Mouse (Mus musculus) kidney, adult 2 months (tissue): Measurements from ENCODE around the gene Lhfpl3. TPM values are rescaled to one million over a fixed set of nuclear protein-coding genes. Genes with fewer than 3 reads are reported as not detected.

Source experiments
- DNase-seq: peaks from one replicate; pipeline ENCODE4 v3.0.0; 2021
- H3K27ac ChIP-seq: fragments of 200-500 bp; 2 replicates; pipeline ENCODE4 v1.5.1; 2012; ENCODE audit warnings: low read depth, low read length, control low read depth, inconsistent platforms; ENCODE audit not compliant: insufficient read depth
- H3K27me3 ChIP-seq: fragments of 200-500 bp; replicated peaks from 2 replicates; pipeline ENCODE4 v1.6.1; 2012; ENCODE audit warnings: mild to moderate bottlenecking, moderate library complexity, low read length, inconsistent platforms; ENCODE audit not compliant: control insufficient read depth, insufficient read depth
- H3K36me3 ChIP-seq: fragments of 200-500 bp; 2 replicates; pipeline ENCODE4 v1.6.1; 2012; ENCODE audit warnings: mild to moderate bottlenecking, moderate library complexity, low read length, inconsistent platforms; ENCODE audit not compliant: control insufficient read depth, insufficient read depth
- H3K4me1 ChIP-seq: fragments of 200-500 bp; 2 replicates; pipeline ENCODE4 v1.6.1; 2011; ENCODE audit warnings: low read length; ENCODE audit not compliant: control insufficient read depth, insufficient read depth
- H3K4me3 ChIP-seq: fragments of 200-500 bp; 2 replicates; pipeline ENCODE4 v1.5.1; 2011; ENCODE audit warnings: mild to moderate bottlenecking, low read depth, low read length, control low read depth; ENCODE audit not compliant: insufficient read depth
- CTCF ChIP-seq: fragments of 200-500 bp; conservative IDR thresholded peaks from 2 replicates; pipeline ENCODE4 v1.5.1; 2011; ENCODE audit warnings: low read depth, mild to moderate bottlenecking, control low read depth, low read length, moderate library complexity, mixed read lengths; ENCODE audit not compliant: insufficient read depth, insufficient read length
- POLR2A ChIP-seq: fragments of 200-500 bp; IDR thresholded peaks from one replicate; pipeline ENCODE4 v1.6.1; 2011; ENCODE audit warnings: low read depth, low read length, control low read depth
- WGBS: fragments of 180-500 bp; shearing (Covaris S2); methylation state at CpG from one replicate; pipeline ENCODE4 v1.1.7; 2018; 5-methylcytosine and 5-hydroxymethylcytosine counted together
- polyA plus RNA-seq: library from polyadenylated mRNA; depleted of rRNA; stranded (reverse); fragments of >200 nt; gene quantifications from 2 replicates; pipeline ENCODE4 v1.2.3, GENCODE M21; 2012

Gene Lhfpl3
- polyA plus RNA-seq, 1 experiment = 0.16 TPM

DNA sequence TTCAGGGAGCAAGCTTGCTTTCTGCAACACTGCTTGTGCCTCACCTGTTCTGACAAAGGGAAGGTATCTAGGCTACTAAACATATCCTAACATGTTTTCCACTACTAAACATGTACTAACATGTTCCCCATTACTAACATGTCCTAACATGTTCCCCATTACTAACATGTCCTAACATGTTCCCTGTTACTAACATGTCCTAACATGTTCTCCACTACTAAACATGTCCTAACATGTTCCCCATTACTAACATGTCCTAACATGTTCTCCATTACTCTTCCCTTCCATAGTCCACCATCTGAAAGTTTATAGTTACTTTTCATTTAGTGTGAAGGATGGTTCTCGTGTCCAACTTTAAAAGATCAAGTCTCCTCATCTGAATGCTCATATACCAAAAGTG is 473.8 kb downstream of the Lhfpl3 start:
- no peaks in the 10 kb centered on the region for H3K36me3 ChIP-seq
- no peak overlapping the region for H3K27ac ChIP-seq
- TF ChIP-seq POLR2A = no peak
- no peak for TF ChIP-seq CTCF
- H3K27me3 ChIP-seq = no peaks in the 10 kb centered on the region
- H3K4me1 ChIP-seq = no peaks in the 10 kb centered on the region
- DNase-seq = no peak
- no peak overlapping the region for H3K4me3 ChIP-seq
- WGBS = 97% methylated on average over 1 of the region's 1 CpGs

DNA sequence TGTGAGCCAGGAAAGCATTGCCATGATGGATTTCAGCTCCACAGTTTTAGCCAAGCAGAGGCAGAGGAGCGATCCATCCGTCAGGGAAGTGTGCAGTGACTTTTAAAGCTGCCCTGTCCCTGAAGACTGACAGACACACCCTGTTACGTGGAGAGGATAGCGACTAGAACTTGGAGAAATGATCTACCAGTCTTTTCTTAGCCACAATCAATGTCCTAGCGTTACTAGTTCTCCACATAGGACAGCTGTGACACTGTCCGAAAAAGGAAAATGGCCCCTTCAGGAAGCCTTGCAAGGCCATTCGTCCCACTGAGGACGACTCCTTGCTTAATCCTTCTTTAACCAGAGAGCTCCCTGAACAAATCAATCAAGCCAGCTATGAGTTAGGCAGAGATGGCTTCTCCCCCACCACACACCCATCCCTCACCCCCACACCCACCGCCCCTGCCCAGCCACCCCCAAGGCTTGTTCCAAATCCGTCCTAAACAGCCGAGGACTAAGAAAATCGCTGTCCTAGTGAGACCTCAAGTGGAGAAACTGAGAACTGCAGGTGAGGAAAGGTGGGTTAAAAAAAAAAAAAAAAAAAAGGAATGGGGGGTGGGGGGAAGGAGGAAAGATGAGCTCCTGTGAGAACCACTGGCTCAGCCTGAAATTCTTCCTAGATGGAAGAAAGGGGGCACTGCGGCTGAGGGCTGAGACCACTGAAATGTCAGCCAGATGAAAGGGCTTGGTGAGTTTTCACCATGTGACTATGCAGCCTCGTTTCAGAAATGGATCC is 479.1 kb downstream of the Lhfpl3 start:
- peak; percentile 36 for DNase-seq
- no peaks in the 10 kb centered on the region for H3K4me1 ChIP-seq
- peak overlapping the region; percentile 34; the same call in 1 of the 2 replicates for H3K4me3 ChIP-seq
- TF ChIP-seq CTCF (peak; percentile 42), POLR2A (no peak)
- WGBS = 19% methylated on average over 14 of the region's 14 CpGs
- no peaks in the 10 kb centered on the region for H3K36me3 ChIP-seq
- no peak overlapping the region for H3K27ac ChIP-seq
- H3K27me3 ChIP-seq = no peaks in the 10 kb centered on the region

DNA sequence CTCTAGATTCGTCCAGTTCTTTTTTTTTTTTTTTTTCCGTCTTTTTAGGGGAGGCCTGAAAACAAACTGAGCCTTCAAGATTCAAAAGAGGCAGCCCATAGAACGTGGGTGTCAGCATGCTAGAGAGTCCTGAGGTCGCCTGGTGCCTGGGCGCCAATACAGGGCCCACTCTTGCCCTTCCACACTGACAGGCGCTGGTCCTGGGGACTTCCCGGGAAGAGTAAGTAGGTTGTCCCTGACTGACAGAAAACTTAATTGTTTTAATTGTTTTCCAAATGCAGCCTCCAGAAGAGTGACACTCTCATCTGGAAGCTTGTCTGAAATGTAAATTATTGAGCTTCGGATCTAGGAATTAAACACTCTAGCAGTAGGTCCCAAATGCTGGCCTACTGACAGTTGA is 479.8 kb downstream of the Lhfpl3 start:
- Histone ChIP-seq H3K27me3 (no peaks in the 10 kb centered on the region), H3K4me3 (no peak overlapping the region), H3K36me3 (no peaks in the 10 kb centered on the region), H3K27ac (no peak overlapping the region), H3K4me1 (no peaks in the 10 kb centered on the region)
- no peak for TF ChIP-seq CTCF
- TF ChIP-seq POLR2A = no peak
- DNase-seq = no peak
- 41% methylated on average over 8 of the region's 8 CpGs for WGBS

DNA sequence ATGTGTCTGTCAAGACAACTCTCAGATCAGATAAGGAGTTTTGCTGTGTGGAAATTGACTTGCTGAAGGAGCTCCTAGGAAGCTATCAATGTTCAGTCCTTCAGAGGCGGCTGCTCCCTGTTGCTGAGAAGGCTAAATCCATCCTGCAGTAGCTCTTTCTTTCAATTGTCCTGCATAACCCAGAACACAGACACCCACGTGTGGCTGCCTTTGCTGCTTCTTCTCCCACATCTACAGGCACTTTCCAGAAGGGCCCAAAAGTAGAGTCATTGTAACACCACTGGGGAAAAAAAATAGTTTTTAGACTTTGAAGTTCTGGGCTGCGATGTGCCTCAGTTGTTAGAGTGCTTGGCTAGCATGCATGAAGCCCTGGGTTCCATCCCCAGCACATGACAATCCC is 480.9 kb downstream of the Lhfpl3 start:
- Histone ChIP-seq H3K27me3 (no peaks in the 10 kb centered on the region), H3K27ac (no peak overlapping the region), H3K4me3 (no peak overlapping the region), H3K36me3 (no peaks in the 10 kb centered on the region), H3K4me1 (no peaks in the 10 kb centered on the region)
- TF ChIP-seq POLR2A (no peak), CTCF (no peak)
- WGBS = 87% methylated on average over 3 of the region's 3 CpGs
- no peak for DNase-seq

DNA sequence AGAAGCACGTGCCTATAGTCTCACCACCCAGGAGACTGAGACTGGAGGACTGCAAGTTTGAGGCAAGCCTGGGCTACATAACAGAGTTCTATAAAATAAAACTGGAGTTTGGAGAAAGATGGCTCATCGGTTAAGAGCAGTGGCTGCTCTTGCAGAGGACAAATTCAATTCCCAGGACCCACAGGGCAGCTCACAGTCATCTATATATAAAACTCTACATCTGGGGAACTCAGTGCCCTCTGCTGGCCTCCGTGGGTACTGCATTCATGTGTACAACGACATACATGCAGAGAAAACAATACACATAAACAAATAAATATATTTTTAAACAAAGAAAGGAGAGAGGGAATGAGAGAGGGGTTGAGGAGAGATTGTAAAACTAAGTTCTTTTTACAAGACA is 501.1 kb downstream of the Lhfpl3 start:
- Histone ChIP-seq H3K4me3 (no peak overlapping the region), H3K27ac (no peak overlapping the region), H3K4me1 (peaks cover 6% of the 10 kb centered on the region; the same call in 1 of the 2 replicates), H3K27me3 (no peaks in the 10 kb centered on the region), H3K36me3 (no peaks in the 10 kb centered on the region)
- TF ChIP-seq POLR2A (no peak), CTCF (peak; percentile 55)
- 53% methylated on average over 4 of the region's 4 CpGs for WGBS
- DNase-seq = peak; percentile 29

DNA sequence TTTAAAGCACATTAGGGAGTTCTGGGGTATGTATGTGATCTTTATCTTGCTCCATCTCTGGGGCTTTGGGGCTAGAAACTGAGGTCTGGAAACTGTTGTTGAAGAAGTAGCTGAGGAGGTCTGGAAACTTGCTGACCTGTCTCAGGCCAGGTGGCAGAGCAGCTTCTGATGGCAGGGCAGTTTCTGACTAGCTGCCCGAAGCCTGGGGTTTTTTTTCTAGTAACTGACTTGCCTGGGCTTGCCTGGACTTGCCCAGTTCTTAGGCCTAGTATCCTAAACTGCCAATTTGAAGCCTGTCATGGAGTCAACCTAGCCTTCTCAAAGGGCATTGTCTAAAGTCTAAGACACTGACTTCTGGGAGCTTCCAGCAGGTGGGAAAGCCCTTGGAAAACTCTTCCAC is 501.9 kb downstream of the Lhfpl3 start:
- Histone ChIP-seq H3K4me3 (no peak overlapping the region), H3K4me1 (peaks cover 7% of the 10 kb centered on the region; the same call in 1 of the 2 replicates), H3K27me3 (no peaks in the 10 kb centered on the region), H3K36me3 (no peaks in the 10 kb centered on the region), H3K27ac (no peak overlapping the region)
- 85% methylated on average over 1 of the region's 1 CpGs for WGBS
- TF ChIP-seq CTCF (no peak), POLR2A (no peak)
- DNase-seq = peak; percentile 13

DNA sequence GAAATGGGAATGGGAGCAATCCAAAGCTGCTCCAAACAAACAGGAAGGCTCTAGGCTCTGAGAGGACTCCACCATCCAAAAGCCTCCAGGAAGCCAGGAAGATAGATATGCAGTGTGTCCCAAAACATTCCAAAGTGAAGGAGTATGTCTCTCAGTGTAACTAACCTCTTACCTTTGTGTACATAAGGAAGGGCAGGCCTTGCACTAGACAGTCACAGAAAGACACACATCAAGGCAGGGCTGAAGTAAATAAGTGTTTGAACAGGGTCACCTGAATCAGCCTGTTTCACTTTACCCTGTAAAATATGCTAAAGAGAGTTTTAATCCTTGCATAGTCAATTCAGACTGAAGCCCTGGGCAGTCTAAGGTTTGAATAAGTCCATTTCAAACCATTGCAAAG is 502.4 kb downstream of the Lhfpl3 start:
- Histone ChIP-seq H3K27ac (no peak overlapping the region), H3K27me3 (no peaks in the 10 kb centered on the region), H3K4me1 (peaks cover 7% of the 10 kb centered on the region; the same call in 1 of the 2 replicates), H3K36me3 (no peaks in the 10 kb centered on the region), H3K4me3 (no peak overlapping the region)
- no peak for DNase-seq
- TF ChIP-seq CTCF = no peak
- no peak for TF ChIP-seq POLR2A
